Mouse (Mus musculus) myocyte (in vitro differentiated cells): ENCODE measurements at regions not wholly inside any gene's neighbourhood (a gene's known extent, or its start where the extent isn't known, plus 50 kb on each side); places are given as distances from the start of the nearest gene placed in this dataset.

ENCODE experiments used
- H3K27me3 ChIP-seq: one replicate; pipeline ENCODE4 v1.6.1; 2011; ENCODE audit not compliant: control insufficient read depth, insufficient read depth, insufficient read length
- H3K36me3 ChIP-seq: one replicate; pipeline ENCODE4 v1.6.1; 2011; ENCODE audit not compliant: control insufficient read depth, insufficient read depth
- H3K4me2 ChIP-seq: one replicate; pipeline ENCODE4 v1.6.1; 2011; ENCODE audit warnings: low read depth, control low read depth
- H3K4me3 ChIP-seq: one replicate; pipeline ENCODE4 v1.5.1; 2011; ENCODE audit warnings: mild to moderate bottlenecking, control low read depth, moderate library complexity
- H3K79me2 ChIP-seq: one replicate; pipeline ENCODE4 v1.6.1; 2011; ENCODE audit not compliant: control insufficient read depth, insufficient read depth
- H3ac ChIP-seq: one replicate; pipeline ENCODE4 v1.6.1; 2011; ENCODE audit not compliant: control insufficient read depth, insufficient read length
- CEBPB ChIP-seq: IDR thresholded peaks from 2 replicates; pipeline ENCODE4 v1.6.1; 2011; ENCODE audit warnings: mild to moderate bottlenecking, moderate library complexity; ENCODE audit not compliant: poor library complexity, insufficient read depth, severe bottlenecking
- E2F4 ChIP-seq: IDR thresholded peaks from one replicate; pipeline ENCODE4 v1.6.1; 2011; ENCODE audit warnings: mild to moderate bottlenecking, control low read depth, moderate library complexity; ENCODE audit not compliant: insufficient read depth
- MAX ChIP-seq: IDR thresholded peaks from one replicate; pipeline ENCODE4 v1.6.1; 2011; ENCODE audit warnings: low read depth, mild to moderate bottlenecking, control low read depth
- MYOD1 ChIP-seq, 3 experiments: IDR thresholded peaks; one replicate each; pipeline ENCODE4 v1.6.1; 2011; ENCODE audit warnings: control low read depth in 2 of 3, low read depth in 2 of 3, mild to moderate bottlenecking in 2 of 3, moderate library complexity in 1 of 3; ENCODE audit not compliant: insufficient read length in 2 of 3, control insufficient read depth in 1 of 3
- MYOG ChIP-seq, 3 experiments: IDR thresholded peaks; one replicate each; pipeline ENCODE4 v1.6.1; 2011; ENCODE audit warnings: control low read depth in 2 of 3, low read depth in 2 of 3, mild to moderate bottlenecking in 2 of 3; ENCODE audit not compliant: insufficient read length in 2 of 3, control insufficient read depth in 1 of 3, insufficient read depth in 1 of 3
- POLR2A ChIP-seq: IDR thresholded peaks from one replicate; pipeline ENCODE4 v1.6.1; 2011; ENCODE audit warnings: low read depth, mild to moderate bottlenecking, control low read depth, moderate library complexity; ENCODE audit not compliant: insufficient read length
- POLR2AphosphoS2 ChIP-seq: IDR thresholded peaks from one replicate; pipeline ENCODE4 v1.6.1; 2011; ENCODE audit warnings: low read depth, control low read depth; ENCODE audit not compliant: insufficient read length
- REST ChIP-seq: IDR thresholded peaks from one replicate; pipeline ENCODE4 v1.6.1; 2011; ENCODE audit warnings: mild to moderate bottlenecking, control low read depth, moderate library complexity; ENCODE audit not compliant: insufficient read depth, insufficient read length
- SRF ChIP-seq: IDR thresholded peaks from one replicate; pipeline ENCODE4 v1.6.1; 2011; ENCODE audit warnings: low read depth; ENCODE audit not compliant: control insufficient read depth, insufficient read length
- TCF12 ChIP-seq: IDR thresholded peaks from one replicate; pipeline ENCODE4 v1.6.1; 2011; ENCODE audit warnings: mild to moderate bottlenecking, control low read depth; ENCODE audit not compliant: poor library complexity, insufficient read depth, severe bottlenecking
- TCF3 ChIP-seq: IDR thresholded peaks from one replicate; pipeline ENCODE4 v1.6.1; 2011; ENCODE audit warnings: low read depth, control low read depth; ENCODE audit not compliant: insufficient read length
- USF1 ChIP-seq: IDR thresholded peaks from one replicate; pipeline ENCODE4 v1.6.1; 2011; ENCODE audit warnings: low read depth, mild to moderate bottlenecking, control low read depth, moderate library complexity

- Histone ChIP-seq H3K27me3 (no peaks in the 10 kb centered on the region), H3ac (no peak overlapping the region), H3K79me2 (no peaks in the 10 kb centered on the region), H3K4me3 (no peak overlapping the region), H3K4me2 (no peak overlapping the region), H3K36me3 (no peaks in the 10 kb centered on the region)
- TF ChIP-seq POLR2AphosphoS2 (no peak), CEBPB (no peak), E2F4 (no peak), SRF (no peak), MYOD1 (IDR thresholded peaks at IDR 0.05; ENCODE audit: control insufficient read depth in 1 of 3, insufficient read length in 2 of 3, low read depth in 2 of 3) (no peak), TCF3 (no peak), REST (no peak), MAX (no peak), USF1 (no peak), MYOG (IDR thresholded peaks at IDR 0.05; ENCODE audit: control insufficient read depth in 1 of 3, insufficient read depth in 1 of 3, insufficient read length in 2 of 3, low read depth in 2 of 3) (no peak), POLR2A (no peak), TCF12 (no peak)
Observed at GRCm38 (mm10) chr5:133189798-133190571, 646.8 kb upstream of the Auts2 start.

GRCm38 (mm10) chr5:133175636-133176035 lies 632.5 kb upstream of the Auts2 start:
- H3K36me3 ChIP-seq, result no peaks in the 10 kb centered on the region
- H3K4me2 ChIP-seq, result no peak overlapping the region

GRCm38 (mm10) chr5:133173155-133173723 lies 630.1 kb upstream of the Auts2 start:
- Histone ChIP-seq H3K27me3 (no peaks in the 10 kb centered on the region), H3K4me2 (no peak overlapping the region), H3K79me2 (no peaks in the 10 kb centered on the region), H3K36me3 (no peaks in the 10 kb centered on the region), H3K4me3 (no peak overlapping the region), H3ac (no peak overlapping the region)
- TF ChIP-seq TCF3 (no peak), MAX (no peak), TCF12 (no peak), CEBPB (no peak), USF1 (no peak), SRF (no peak), MYOG (IDR thresholded peaks at IDR 0.05; ENCODE audit: control insufficient read depth in 1 of 3, insufficient read depth in 1 of 3, insufficient read length in 2 of 3, low read depth in 2 of 3) (no peak), REST (no peak), E2F4 (no peak), POLR2AphosphoS2 (no peak), MYOD1 (IDR thresholded peaks at IDR 0.05; ENCODE audit: control insufficient read depth in 1 of 3, insufficient read length in 2 of 3, low read depth in 2 of 3) (no peak), POLR2A (no peak)

More at GRCm38 (mm10) chr5:133175636-133176035, 632.5 kb upstream of the Auts2 start:
- Histone ChIP-seq H3K79me2 (no peaks in the 10 kb centered on the region), H3K27me3 (no peaks in the 10 kb centered on the region), H3ac (no peak overlapping the region), H3K4me3 (no peak overlapping the region)
- no peak for TF ChIP-seq TCF12
- TF ChIP-seq CEBPB, result no peak
- TF ChIP-seq MAX, result no peak
- TF ChIP-seq USF1, result no peak
- TF ChIP-seq TCF3, result no peak
- no peak for TF ChIP-seq MYOD1 (IDR thresholded peaks at IDR 0.05; ENCODE audit: control insufficient read depth in 1 of 3, insufficient read length in 2 of 3, low read depth in 2 of 3)
- no peak for TF ChIP-seq REST
- no peak for TF ChIP-seq POLR2AphosphoS2
- no peak for TF ChIP-seq POLR2A
- no peak for TF ChIP-seq MYOG (IDR thresholded peaks at IDR 0.05; ENCODE audit: control insufficient read depth in 1 of 3, insufficient read depth in 1 of 3, insufficient read length in 2 of 3, low read depth in 2 of 3)
- no peak for TF ChIP-seq E2F4
- TF ChIP-seq SRF, result no peak

DNA sequence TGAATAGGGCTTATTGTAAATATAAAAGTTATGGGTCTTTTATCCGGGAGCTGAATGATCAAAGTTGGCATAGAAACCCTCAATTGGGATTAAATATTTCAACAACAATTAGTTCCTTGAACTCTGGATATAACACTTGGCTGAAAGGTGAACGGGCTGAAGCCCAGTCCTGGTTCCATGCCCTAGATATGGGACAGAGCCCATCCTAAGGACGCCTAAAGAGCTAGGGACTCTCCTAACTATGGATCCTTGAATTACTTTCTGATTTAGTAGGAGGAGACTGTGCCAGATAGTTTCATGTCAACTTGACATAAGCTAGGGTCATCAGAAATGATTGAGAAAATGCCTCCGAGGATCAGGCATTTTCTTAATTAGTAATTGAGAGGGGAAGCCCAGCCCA lies 629.5 kb upstream of the Auts2 start:
- Histone ChIP-seq H3K27me3 (no peaks in the 10 kb centered on the region), H3K79me2 (no peaks in the 10 kb centered on the region), H3K36me3 (no peaks in the 10 kb centered on the region), H3K4me3 (no peak overlapping the region), H3ac (no peak overlapping the region), H3K4me2 (no peak overlapping the region)
- no peak for TF ChIP-seq MYOD1 (IDR thresholded peaks at IDR 0.05; ENCODE audit: control insufficient read depth in 1 of 3, insufficient read length in 2 of 3, low read depth in 2 of 3)
- no peak for TF ChIP-seq E2F4
- TF ChIP-seq REST, result no peak

- no peak for TF ChIP-seq E2F4
- Histone ChIP-seq H3K4me3 (no peak overlapping the region), H3K27me3 (no peaks in the 10 kb centered on the region), H3K4me2 (no peak overlapping the region), H3K36me3 (no peaks in the 10 kb centered on the region), H3ac (no peak overlapping the region), H3K79me2 (no peaks in the 10 kb centered on the region)
Observed at GRCm38 (mm10) chr5:133171266-133171665, 628.1 kb upstream of the Auts2 start.
